Mouse (Mus musculus) hindbrain, embryonic 16.5 days (tissue): Measurements from ENCODE around the gene Nps. TPM values are rescaled to one million over a fixed set of nuclear protein-coding genes. Genes with fewer than 3 reads are reported as not detected.

ENCODE experiments used
- ATAC-seq: fragments of 200-750 bp; cut with Nextera tagmentation; 2 replicates; pipeline ENCODE4 v1.8.0; 2017; ENCODE audit warnings: moderate TSS enrichment, moderate library complexity
- H3K27ac ChIP-seq: fragments of 300-500 bp; sonication (generic); 2 replicates; pipeline ENCODE4 v1.5.1; 2014; ENCODE audit warnings: low read depth, mild to moderate bottlenecking, control low read depth, low read length, moderate library complexity
- H3K27me3 ChIP-seq: fragments of 300-500 bp; sonication (generic); replicated peaks from 2 replicates; pipeline ENCODE4 v1.6.1; 2014; ENCODE audit warnings: low read length; ENCODE audit not compliant: control insufficient read depth, insufficient read depth
- H3K36me3 ChIP-seq: fragments of 300-500 bp; sonication (generic); 2 replicates; pipeline ENCODE4 v1.6.1; 2014; ENCODE audit warnings: mild to moderate bottlenecking, low read length, moderate library complexity, mixed read lengths; ENCODE audit not compliant: control insufficient read depth, insufficient read depth
- H3K4me1 ChIP-seq: fragments of 300-500 bp; sonication (generic); 2 replicates; pipeline ENCODE4 v1.6.1; 2014; ENCODE audit warnings: low read depth, low read length; ENCODE audit not compliant: control insufficient read depth, insufficient read depth
- H3K4me2 ChIP-seq: fragments of 300-500 bp; sonication (generic); 2 replicates; pipeline ENCODE4 v1.6.1; 2014; ENCODE audit warnings: mild to moderate bottlenecking, low read length, control low read depth, moderate library complexity
- H3K4me3 ChIP-seq: fragments of 300-500 bp; sonication (generic); 2 replicates; pipeline ENCODE4 v1.5.1; 2014; ENCODE audit warnings: mild to moderate bottlenecking, low read length, control low read depth, moderate library complexity
- H3K9ac ChIP-seq: fragments of 300-500 bp; sonication (generic); 2 replicates; pipeline ENCODE4 v1.6.1; 2014; ENCODE audit warnings: low read depth, mild to moderate bottlenecking, control low read depth, low read length, moderate library complexity
- H3K9me3 ChIP-seq: fragments of 300-500 bp; sonication (generic); 2 replicates; pipeline ENCODE4 v1.6.1; 2014; ENCODE audit warnings: mild to moderate bottlenecking, low read length, moderate library complexity; ENCODE audit not compliant: control insufficient read depth
- WGBS: fragments of 180-500 bp; shearing (Covaris S2); extraction: QIAGEN DNeasy Blood & Tissue Kit; methylation state at CpG from one replicate; pipeline ENCODE4 v1.1.7; 2014; 5-methylcytosine and 5-hydroxymethylcytosine counted together
- polyA plus RNA-seq: library from polyadenylated mRNA; unstranded; fragments of >200 nt; fragmentation: Nextera tagmentation; extraction: Ambion mirVana; gene quantifications from 2 replicates; pipeline ENCODE4 v1.2.1, GENCODE M21; 2015

Gene Nps
- polyA plus RNA-seq, 1 experiment from 2014 or later: 0.88 TPM

DNA sequence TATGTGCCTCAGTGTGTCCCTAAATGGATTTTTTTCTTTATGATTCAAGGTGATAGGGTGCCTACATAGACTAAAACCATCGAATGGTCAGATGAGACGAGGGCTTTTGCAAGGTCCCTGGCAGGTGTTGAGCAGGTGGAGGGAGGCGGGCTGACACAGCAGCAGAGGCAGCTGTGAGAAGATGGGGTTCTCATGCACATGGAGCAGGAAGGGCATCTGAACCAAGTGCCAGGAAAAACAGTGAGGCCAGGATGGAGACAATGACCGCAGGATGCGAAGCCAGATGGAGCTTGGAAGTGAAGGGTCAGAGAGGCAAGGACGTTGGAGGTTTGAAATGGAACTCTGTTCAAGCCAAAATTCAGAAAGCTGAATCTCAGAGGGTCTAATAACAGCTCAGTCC is 18.5 kb upstream of the Nps start:
- H3K27me3 ChIP-seq: no peaks in the 10 kb centered on the region
- no peak overlapping the region for H3K4me2 ChIP-seq
- H3K4me1 ChIP-seq: no peaks in the 10 kb centered on the region
- no peaks in the 10 kb centered on the region for H3K36me3 ChIP-seq
- H3K27ac ChIP-seq: no peak overlapping the region
- no peak for ATAC-seq
- 87% methylated on average over 6 of the region's 6 CpGs for WGBS
- no peak overlapping the region for H3K9ac ChIP-seq
- H3K9me3 ChIP-seq: no peaks in the 10 kb centered on the region
- H3K4me3 ChIP-seq: no peak overlapping the region

- H3K36me3 ChIP-seq: no peaks in the 10 kb centered on the region
- no peaks in the 10 kb centered on the region for H3K9me3 ChIP-seq
- WGBS: 94% methylated on average over 2 of the region's 2 CpGs
- no peaks in the 10 kb centered on the region for H3K4me1 ChIP-seq
- no peak overlapping the region for H3K9ac ChIP-seq
- ATAC-seq: no peak
- no peak overlapping the region for H3K27ac ChIP-seq
- no peak overlapping the region for H3K4me2 ChIP-seq
- H3K4me3 ChIP-seq: no peak overlapping the region
- H3K27me3 ChIP-seq: no peaks in the 10 kb centered on the region
Observed at GRCm38 (mm10) chr7:135240636-135241035, 17.9 kb upstream of the Nps start.

DNA sequence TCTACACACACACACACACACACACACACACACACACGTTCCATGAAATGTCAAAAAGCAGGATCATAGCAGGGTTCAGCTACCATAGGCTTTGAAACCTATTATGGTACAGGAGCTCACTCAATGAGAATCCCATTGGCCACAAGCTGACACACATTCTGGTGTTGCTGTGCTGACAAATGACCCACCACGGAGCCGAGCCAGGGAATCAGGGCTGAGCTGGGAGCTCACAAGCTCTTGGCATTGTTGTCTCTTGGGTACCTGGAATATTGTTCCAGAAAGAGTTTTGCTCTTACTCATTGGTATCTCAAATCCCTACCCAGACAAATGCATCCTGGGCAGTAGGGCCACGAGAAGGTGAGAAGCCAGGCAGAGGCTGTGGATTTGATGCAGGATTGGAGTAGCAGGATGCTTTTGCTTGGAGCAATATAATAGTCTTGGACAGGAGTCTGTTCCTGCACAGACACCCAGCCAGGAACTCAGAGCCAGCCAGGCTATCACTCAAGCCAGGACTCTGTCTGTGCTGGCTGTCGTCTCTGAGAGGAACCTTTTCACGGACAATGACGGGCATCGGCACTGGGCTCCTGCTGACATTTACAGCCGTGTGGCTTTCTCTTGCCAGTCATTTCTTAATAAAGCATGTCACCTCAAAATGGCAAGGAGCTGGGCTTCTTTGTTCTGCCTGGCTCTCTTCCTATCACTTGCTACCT is 14.2 kb upstream of the Nps start:
- Histone ChIP-seq H3K4me3 (no peak overlapping the region), H3K4me2 (no peak overlapping the region), H3K27me3 (no peaks in the 10 kb centered on the region), H3K9me3 (no peaks in the 10 kb centered on the region), H3K36me3 (no peaks in the 10 kb centered on the region), H3K4me1 (no peaks in the 10 kb centered on the region), H3K27ac (no peak overlapping the region), H3K9ac (no peak overlapping the region)
- ATAC-seq: no peak
- 50% methylated on average over 9 of the region's 9 CpGs for WGBS

DNA sequence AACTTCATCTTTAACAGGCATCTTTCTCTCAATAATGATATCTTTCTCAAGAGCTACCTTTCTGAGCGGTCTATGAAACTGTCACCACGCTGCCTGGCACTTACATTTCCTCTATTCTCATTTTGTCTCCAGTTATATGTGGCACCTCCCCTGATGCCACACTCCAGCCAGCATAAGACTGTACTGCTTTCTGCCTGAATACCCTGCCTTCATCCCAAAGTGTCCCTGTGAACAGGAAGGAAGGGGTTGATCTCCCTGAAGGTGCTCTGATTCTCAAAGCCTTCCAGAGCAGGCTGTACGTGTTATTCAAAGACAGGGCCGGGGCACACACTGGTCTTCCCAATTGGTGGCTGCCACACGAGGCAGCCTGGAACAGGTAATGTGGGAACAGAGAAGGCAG is 12.1 kb upstream of the Nps start:
- H3K36me3 ChIP-seq: no peaks in the 10 kb centered on the region
- H3K4me1 ChIP-seq: no peaks in the 10 kb centered on the region
- no peak overlapping the region for H3K27ac ChIP-seq
- no peak overlapping the region for H3K9ac ChIP-seq
- H3K4me2 ChIP-seq: no peak overlapping the region
- no peaks in the 10 kb centered on the region for H3K27me3 ChIP-seq
- no peak for ATAC-seq
- no peak overlapping the region for H3K4me3 ChIP-seq
- no peaks in the 10 kb centered on the region for H3K9me3 ChIP-seq
- WGBS: 90% methylated on average over 5 of the region's 5 CpGs

GRCm38 (mm10) chr7:135253249-135253648 is 5.3 kb upstream of the Nps start:
- H3K4me1 ChIP-seq: no peaks in the 10 kb centered on the region
- H3K27ac ChIP-seq: no peak overlapping the region
- H3K9ac ChIP-seq: no peak overlapping the region
- no peaks in the 10 kb centered on the region for H3K27me3 ChIP-seq
- 98% methylated on average over 2 of the region's 2 CpGs for WGBS
- no peak for ATAC-seq
- H3K4me3 ChIP-seq: no peak overlapping the region
- no peaks in the 10 kb centered on the region for H3K36me3 ChIP-seq
- peaks cover 5% of the 10 kb centered on the region; the same call in 1 of the 2 replicates for H3K9me3 ChIP-seq
- no peak overlapping the region for H3K4me2 ChIP-seq

DNA sequence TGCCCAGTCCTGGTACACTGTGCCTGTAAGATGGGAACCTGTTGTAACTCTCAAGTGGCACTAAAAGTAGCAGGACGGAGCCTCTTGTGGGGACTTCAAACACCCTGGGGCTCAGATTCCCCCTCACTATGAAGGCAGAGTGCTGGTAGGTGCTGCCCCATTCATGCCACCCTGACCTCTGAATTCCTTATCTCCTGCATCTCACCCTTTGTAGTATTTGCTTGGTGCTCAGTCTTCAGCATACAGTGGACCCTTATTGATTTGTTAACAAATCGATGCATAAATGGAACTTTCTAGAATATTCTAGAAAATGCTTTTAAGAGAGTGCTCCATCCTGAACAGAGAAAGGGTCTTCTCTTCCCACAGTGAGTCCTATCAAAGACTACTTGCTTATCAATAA is 4.1 kb upstream of the Nps start:
- no peak overlapping the region for H3K9ac ChIP-seq
- 96% methylated on average over 2 of the region's 2 CpGs for WGBS
- H3K9me3 ChIP-seq: peaks cover 5% of the 10 kb centered on the region; the same call in 1 of the 2 replicates
- H3K27ac ChIP-seq: no peak overlapping the region
- H3K4me3 ChIP-seq: no peak overlapping the region
- no peaks in the 10 kb centered on the region for H3K36me3 ChIP-seq
- no peak for ATAC-seq
- H3K4me2 ChIP-seq: no peak overlapping the region
- no peaks in the 10 kb centered on the region for H3K27me3 ChIP-seq
- no peaks in the 10 kb centered on the region for H3K4me1 ChIP-seq

- Histone ChIP-seq H3K27ac (no peak overlapping the region), H3K9me3 (no peaks in the 10 kb centered on the region), H3K4me2 (no peak overlapping the region), H3K4me3 (no peak overlapping the region), H3K36me3 (no peaks in the 10 kb centered on the region), H3K4me1 (no peaks in the 10 kb centered on the region), H3K27me3 (no peaks in the 10 kb centered on the region), H3K9ac (no peak overlapping the region)
- 92% methylated on average over 5 of the region's 5 CpGs for WGBS
- no peak for ATAC-seq
Observed at GRCm38 (mm10) chr7:135271011-135271410, 12.5 kb downstream of the Nps start.

- ATAC-seq: no peak
- Histone ChIP-seq H3K4me2 (no peak overlapping the region), H3K9ac (no peak overlapping the region), H3K27me3 (no peaks in the 10 kb centered on the region), H3K9me3 (0 out of 2 replicates have a peak, but pooled peaks cover 3% of the 10 kb centered on the region), H3K27ac (no peak overlapping the region), H3K4me3 (no peak overlapping the region), H3K4me1 (no peaks in the 10 kb centered on the region), H3K36me3 (no peaks in the 10 kb centered on the region)
- WGBS: 90% methylated on average over 3 of the region's 3 CpGs
Observed at GRCm38 (mm10) chr7:135283212-135283611, 24.7 kb downstream of the Nps start.

DNA sequence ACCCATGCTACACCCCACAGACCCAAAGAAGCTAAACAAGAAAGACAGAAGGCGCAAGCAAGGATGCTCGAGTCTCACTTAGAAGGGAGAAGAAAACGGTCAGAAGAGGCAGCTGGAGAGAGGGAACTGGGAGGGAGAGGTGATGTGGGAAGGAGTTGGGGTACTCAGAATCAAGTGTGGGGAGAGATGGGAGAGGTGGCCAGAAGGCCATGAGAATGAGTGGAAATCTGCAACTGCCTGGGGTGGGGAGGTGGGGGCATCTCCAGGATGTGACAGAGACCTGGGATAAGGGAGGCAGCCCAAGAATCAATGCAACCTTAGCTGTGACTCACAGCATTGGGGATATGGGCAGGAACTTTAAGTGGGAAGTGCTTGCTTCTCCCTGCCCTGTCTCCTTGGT is 31.5 kb downstream of the Nps start:
- H3K4me3 ChIP-seq: no peak overlapping the region
- no peaks in the 10 kb centered on the region for H3K4me1 ChIP-seq
- WGBS: 87% methylated on average over 3 of the region's 3 CpGs
- no peak overlapping the region for H3K9ac ChIP-seq
- H3K4me2 ChIP-seq: no peak overlapping the region
- H3K27ac ChIP-seq: no peak overlapping the region
- no peaks in the 10 kb centered on the region for H3K27me3 ChIP-seq
- no peaks in the 10 kb centered on the region for H3K36me3 ChIP-seq
- no peak for ATAC-seq
- H3K9me3 ChIP-seq: 0 out of 2 replicates have a peak, but pooled peaks cover 3% of the 10 kb centered on the region
